In genomic region chr6:28422651-28423290, GRCm38 (mm10) we compare ENCODE assay signal across 9 mouse cellular contexts. TPM values are rescaled to one million over a fixed set of nuclear protein-coding genes. Genes with fewer than 3 reads are reported as not detected.
A peak's percentile ranks its signal among the peaks of the same experiment; 100 is the strongest.
DNase-seq lines count a peak whose midpoint lies in the region; ATAC-seq and TF ChIP-seq lines count a peak whose summit lies in the region.
"Had no signal": no experiment of that assay in that cellular context is flagged by ENCODE, and none has a peak within 500 bp of the region (broad histone marks: within the 10 kb centered on the region; RNA-seq: fewer than 3 reads in every experiment).

No protein-coding gene starts in this region.

- H3K36me3 ChIP-seq in heart, embryonic 10.5 days: peaks cover 36% of the 10 kb centered on the region
- peaks cover 50% of the 10 kb centered on the region for H3K36me3 ChIP-seq in E14TG2a.4 (ENCODE audit: insufficient read depth, low read length)
- H3K36me3 ChIP-seq in forebrain, embryonic 16.5 days (ENCODE audit: control insufficient read depth, insufficient read depth): peaks cover 13% of the 10 kb centered on the region
- H3K36me3 ChIP-seq in liver, postnatal 0 days (replicated peaks; ENCODE audit: insufficient read depth, low read length): peaks cover 29% of the 10 kb centered on the region

- 71% methylated on average over 15 of the region's 15 CpGs for WGBS in heart, embryonic 10.5 days
- 71% methylated on average over 15 of the region's 15 CpGs for WGBS in forebrain, embryonic 16.5 days
- WGBS in liver, postnatal 0 days (ENCODE audit: insufficient replicate concordance): 68% methylated on average over 15 of the region's 15 CpGs

- H3K9me3 ChIP-seq in heart, embryonic 10.5 days: no peaks in the 10 kb centered on the region
- H3K9me3 ChIP-seq in E14TG2a.4 (ENCODE audit: low read length): no peaks in the 10 kb centered on the region
- H3K9me3 ChIP-seq in forebrain, embryonic 16.5 days (ENCODE audit: control insufficient read depth, low read length): no peaks in the 10 kb centered on the region
- H3K9me3 ChIP-seq in liver, postnatal 0 days (ENCODE audit: low read length): no peaks in the 10 kb centered on the region

- TF ChIP-seq CTCF in E14TG2a.4 (conservative IDR thresholded peaks at IDR 0.05; ENCODE audit: low read length): no peak
- no peak for TF ChIP-seq CTCF in liver, postnatal 0 days (IDR thresholded peaks at IDR 0.05; ENCODE audit: low read depth)

- H3K27me3 ChIP-seq in heart, embryonic 10.5 days (ENCODE audit: insufficient read depth, poor library complexity, severe bottlenecking): no peaks in the 10 kb centered on the region
- no peaks in the 10 kb centered on the region for H3K27me3 ChIP-seq in E14TG2a.4 (ENCODE audit: insufficient read depth, low read length)
- no peaks in the 10 kb centered on the region for H3K27me3 ChIP-seq in forebrain, embryonic 16.5 days (replicated peaks; ENCODE audit: control insufficient read depth, insufficient read depth, low read length)
- no peaks in the 10 kb centered on the region for H3K27me3 ChIP-seq in liver, postnatal 0 days (ENCODE audit: insufficient read depth, low read length)

- H3K27ac ChIP-seq in heart, embryonic 10.5 days: peak overlapping the region; percentile 98; the same call in 1 of the 2 replicates
- 0 out of 2 replicates have a peak overlapping the region, but pooled peaks have one; percentile 34 for H3K27ac ChIP-seq in forebrain, embryonic 16.5 days (ENCODE audit: low read length)
- H3K27ac ChIP-seq in liver, postnatal 0 days (ENCODE audit: low read depth): peak overlapping the region; percentile 91; the same call in 1 of the 2 replicates

- no peak for DNase-seq in heart, embryonic 10.5 days (ENCODE audit: low spot score)
- DNase-seq in heart, adult 8-10 months (ENCODE audit: low spot score): no peak
- DNase-seq in liver, postnatal 0 days: no peak
- no peak for DNase-seq in T-cell, adult 2 months (ENCODE audit: low spot score)
- no peak for DNase-seq in urinary bladder, postnatal 4 days (ENCODE audit: low spot score in 2 of 2)

- peak overlapping the region; percentile 89 for H3K4me3 ChIP-seq in heart, embryonic 10.5 days
- H3K4me3 ChIP-seq in E14TG2a.4 (replicated peaks; ENCODE audit: low read length): peak overlapping the region; percentile 94; the same call in 1 of the 2 replicates
- peak overlapping the region; percentile 84 for H3K4me3 ChIP-seq in forebrain, embryonic 16.5 days (replicated peaks; ENCODE audit: low read length)
- peak overlapping the region; percentile 98; the same call in 1 of the 2 replicates for H3K4me3 ChIP-seq in liver, postnatal 0 days (ENCODE audit: low read depth, low read length)

- no peak for TF ChIP-seq EP300 in liver, postnatal 0 days (IDR thresholded peaks at IDR 0.05; ENCODE audit: low read depth)

- H3K4me2 ChIP-seq in forebrain, embryonic 16.5 days (ENCODE audit: low read length): peak overlapping the region; percentile 42
- H3K4me2 ChIP-seq in liver, postnatal 0 days (ENCODE audit: low read depth, low read length): peak overlapping the region; percentile 93

- ATAC-seq in forebrain, embryonic 16.5 days: no peak; the same call in 1 of the 2 replicates
- no peak for ATAC-seq in liver, postnatal 0 days
- no peak for ATAC-seq in inflammation-experienced regulatory T-cells, adult 6 months

- peaks cover 48% of the 10 kb centered on the region for H3K4me1 ChIP-seq in heart, embryonic 10.5 days
- peaks cover 56% of the 10 kb centered on the region for H3K4me1 ChIP-seq in E14TG2a.4 (replicated peaks; ENCODE audit: low read depth, low read length)
- peaks cover 35% of the 10 kb centered on the region for H3K4me1 ChIP-seq in forebrain, embryonic 16.5 days (replicated peaks; ENCODE audit: control insufficient read depth, insufficient read depth, low read length)
- peaks cover 47% of the 10 kb centered on the region for H3K4me1 ChIP-seq in liver, postnatal 0 days (ENCODE audit: insufficient read depth)

- H3K9ac ChIP-seq in forebrain, embryonic 16.5 days (replicated peaks; ENCODE audit: low read depth, low read length): peak overlapping the region; percentile 98; the same call in 1 of the 2 replicates
- H3K9ac ChIP-seq in liver, postnatal 0 days (replicated peaks): 0 out of 2 replicates have a peak overlapping the region, but pooled peaks have one; percentile 98

RNA-seq across cellular contexts. Expression of gene Arf5, which starts 0.6 kb away (rescaled TPM):
- polyA plus RNA-seq in heart, embryonic 10.5 days (2016; fragmentation: Nextera tagmentation; extraction: Ambion mirVana): 273 and 310 TPM in 2 replicates
- total RNA-seq in heart, adult 8-10 months (2022): 100 to 1,000 TPM; 135 to 166 (median 152) TPM
- polyA plus RNA-seq in forebrain, embryonic 16.5 days (2015; fragmentation: Nextera tagmentation; extraction: Ambion mirVana): 389 and 423 TPM in 2 replicates
- 272 and 288 TPM in 2 replicates for polyA plus RNA-seq in liver, postnatal 0 days (2015; fragmentation: Nextera tagmentation; extraction: Ambion mirVana)
- polyA plus RNA-seq in inflammation-experienced regulatory T-cells, adult 6 months (2017; shearing (Covaris generic)): 10 to 100 TPM; 19.8 to 78.8 (median 44.8) TPM

RNA-seq across cellular contexts. Expression of gene Fscn3, which starts 4.8 kb away (rescaled TPM):
- polyA plus RNA-seq in heart, embryonic 10.5 days (2016; fragmentation: Nextera tagmentation; extraction: Ambion mirVana): not detected in 2 replicates
- total RNA-seq in heart, adult 8-10 months (2022): not detected
- polyA plus RNA-seq in forebrain, embryonic 16.5 days (2015; fragmentation: Nextera tagmentation; extraction: Ambion mirVana): not detected in 2 replicates
- polyA plus RNA-seq in liver, postnatal 0 days (2015; fragmentation: Nextera tagmentation; extraction: Ambion mirVana): 0.06 and 0.11 TPM in 2 replicates
- polyA plus RNA-seq in inflammation-experienced regulatory T-cells, adult 6 months (2017; shearing (Covaris generic)): under 1 TPM in 1 of 3 experiments, not detected in 2; 0.25 TPM
- total RNA-seq: layer of hippocampus, postnatal 10 days had no signal

RNA-seq across cellular contexts. Expression of gene Gcc1, which starts 5.4 kb away (rescaled TPM):
- 7.0 and 7.6 TPM in 2 replicates for polyA plus RNA-seq in heart, embryonic 10.5 days (2016; fragmentation: Nextera tagmentation; extraction: Ambion mirVana)
- total RNA-seq in heart, adult 8-10 months (2022): 10 to 100 TPM in 1 of 4 experiments, 1 to 10 TPM in 3; 7.7 to 12.3 (median 8.9) TPM
- polyA plus RNA-seq in forebrain, embryonic 16.5 days (2015; fragmentation: Nextera tagmentation; extraction: Ambion mirVana): 17.1 and 17.2 TPM in 2 replicates
- polyA plus RNA-seq in liver, postnatal 0 days (2015; fragmentation: Nextera tagmentation; extraction: Ambion mirVana): 2.8 and 2.9 TPM in 2 replicates
- 1 to 10 TPM; 5.9 to 8.0 (median 7.9) TPM for polyA plus RNA-seq in inflammation-experienced regulatory T-cells, adult 6 months (2017; shearing (Covaris generic))

RNA-seq across cellular contexts. Expression of gene Zfp800, which starts 25.0 kb away (rescaled TPM):
- 11.7 and 15.0 TPM in 2 replicates for polyA plus RNA-seq in heart, embryonic 10.5 days (2016; fragmentation: Nextera tagmentation; extraction: Ambion mirVana)
- 10 to 100 TPM in 1 of 4 experiments, 1 to 10 TPM in 3; 7.7 to 11.9 (median 8.3) TPM for total RNA-seq in heart, adult 8-10 months (2022)
- polyA plus RNA-seq in forebrain, embryonic 16.5 days (2015; fragmentation: Nextera tagmentation; extraction: Ambion mirVana): 18.4 and 21.2 TPM in 2 replicates
- polyA plus RNA-seq in liver, postnatal 0 days (2015; fragmentation: Nextera tagmentation; extraction: Ambion mirVana): 16.1 and 17.1 TPM in 2 replicates
- polyA plus RNA-seq in inflammation-experienced regulatory T-cells, adult 6 months (2017; shearing (Covaris generic)): 10 to 100 TPM; 25.4 to 38.2 (median 29.1) TPM

RNA-seq across cellular contexts. Expression of gene Pax4, which starts 26.4 kb away (rescaled TPM):
- polyA plus RNA-seq in heart, embryonic 10.5 days (2016; fragmentation: Nextera tagmentation; extraction: Ambion mirVana): not detected in 2 replicates
- total RNA-seq in heart, adult 8-10 months (2022): not detected
- 0.48 TPM in 1 of 2 replicates, not detected in the other for polyA plus RNA-seq in forebrain, embryonic 16.5 days (2015; fragmentation: Nextera tagmentation; extraction: Ambion mirVana)
- not detected in 2 replicates for polyA plus RNA-seq in liver, postnatal 0 days (2015; fragmentation: Nextera tagmentation; extraction: Ambion mirVana)
- not detected for polyA plus RNA-seq in inflammation-experienced regulatory T-cells, adult 6 months (2017; shearing (Covaris generic))
- total RNA-seq: layer of hippocampus, postnatal 10 days had no signal

Comparison
In these comparisons a context has a peak if more than half of its experiments do, and no peak if none do; other contexts are left out.
1. H3K27ac ChIP-seq: peak in every context shown above with its lines; median percentile 98 in heart, embryonic 10.5 days; 91 in liver, postnatal 0 days; 34 in forebrain, embryonic 16.5 days.